ENCODE assay signal across 7 mouse cellular contexts in the genomic region with DNA sequence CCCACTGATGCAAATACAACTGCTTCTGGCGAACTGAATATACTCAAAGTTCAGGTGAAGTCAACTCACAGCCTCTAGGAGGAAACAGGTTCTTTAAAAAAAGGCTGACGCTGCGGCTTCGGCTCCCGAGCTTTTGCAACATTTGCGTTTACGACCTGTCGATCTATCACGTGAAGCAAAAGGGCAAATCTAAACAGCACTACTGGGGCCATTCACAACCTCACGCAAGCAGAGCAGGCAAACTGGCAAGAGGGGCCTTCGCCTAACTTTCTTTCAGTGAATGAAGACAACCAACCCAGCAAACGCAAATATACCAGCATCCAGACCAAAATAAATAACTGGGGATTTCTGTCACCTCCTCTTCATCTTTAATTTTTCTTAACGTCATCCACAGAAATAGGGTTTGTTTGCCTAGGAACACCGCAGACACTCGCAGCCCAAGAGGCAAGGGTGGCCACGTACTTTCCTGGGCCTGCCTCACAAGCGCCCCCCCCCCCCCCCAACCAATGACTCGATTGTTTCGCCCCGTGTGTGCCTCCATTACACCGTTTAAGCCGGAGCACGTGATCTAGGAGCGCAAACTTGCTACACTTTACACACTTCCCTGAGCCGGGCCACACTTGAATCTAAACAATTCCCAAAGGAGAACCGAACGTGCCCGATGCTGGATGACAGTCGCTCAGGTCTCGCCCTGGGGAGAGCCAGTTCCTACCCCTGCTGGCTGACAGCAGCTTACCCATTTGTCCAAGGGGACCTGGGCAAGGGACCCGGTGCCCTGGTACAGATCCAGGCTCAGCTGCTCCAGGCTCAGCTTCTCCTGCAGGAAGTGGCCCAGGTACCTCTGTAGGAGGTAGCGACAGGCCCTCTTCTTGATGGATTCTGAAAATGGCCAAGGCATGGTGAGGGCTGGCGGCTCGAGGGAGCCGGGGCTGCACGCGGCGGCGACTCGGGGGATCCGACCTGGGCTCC. TPM values are rescaled to one million over a fixed set of nuclear protein-coding genes. Genes with fewer than 3 reads are reported as not detected.
A peak's percentile ranks its signal among the peaks of the same experiment; 100 is the strongest.
DNase-seq lines count a peak whose midpoint lies in the region; ATAC-seq lines count a peak whose summit lies in the region.

A gene (plus strand): TSS at position 897 of the 969 bp plus-strand sequence.

- H3K4me1 ChIP-seq in hindbrain, embryonic 13.5 days (replicated peaks), result peaks cover 39% of the 10 kb centered on the region

- WGBS in hindbrain, embryonic 13.5 days, result 2% methylated on average over 41 of the region's 41 CpGs

- H3K4me3 ChIP-seq in hindbrain, embryonic 13.5 days, result peak within 1 kb of the TSS; percentile 95

- H3K4me2 ChIP-seq in hindbrain, embryonic 13.5 days, result peak within 1 kb of the TSS; percentile 89

- H3K9ac ChIP-seq in hindbrain, embryonic 13.5 days, result peak within 1 kb of the TSS; percentile 92

- H3K27ac ChIP-seq in hindbrain, embryonic 13.5 days, result peak within 1 kb of the TSS; percentile 95

- no peaks in the 10 kb centered on the region for H3K27me3 ChIP-seq in hindbrain, embryonic 13.5 days

- peaks cover 10% of the 10 kb centered on the region for H3K36me3 ChIP-seq in hindbrain, embryonic 13.5 days

- DNase-seq in ZHBTc4 (ENCODE audit: low read depth, low spot score), result peak; percentile 78
- peak; percentile 68 for DNase-seq in cerebellum, adult 9-11 months
- DNase-seq in frontal cortex, adult 2 months (ENCODE audit: extremely low spot score in 1 of 2, low spot score in 1 of 2), result peak in 1 of 2 experiments; percentile 31
- DNase-seq in left cerebral cortex, adult 18-20 months (ENCODE audit: low spot score in 2 of 2), result peak; percentile 9 to 24
- DNase-seq in lung, postnatal 4 days, result peak; percentile 33 to 41
- DNase-seq in right cerebral cortex, postnatal 14 days, result peak; percentile 19

- H3K9me3 ChIP-seq in hindbrain, embryonic 13.5 days, result no peaks in the 10 kb centered on the region

- ATAC-seq in hindbrain, embryonic 13.5 days (ENCODE audit: low FRiP score), result peak; percentile 67

RNA-seq across cellular contexts. Expression of the gene that starts here (rescaled TPM):
- polyA plus RNA-seq in frontal cortex, adult 2 months (2012; rRNA removed), result 19.4 and 19.9 TPM in 2 replicates
- 34.5 and 36.7 TPM in 2 replicates for polyA plus RNA-seq in hindbrain, embryonic 13.5 days (2015; fragmentation: Nextera tagmentation; extraction: Ambion mirVana)
- 10 to 100 TPM; 29.2 to 31.8 TPM for total RNA-seq in left cerebral cortex, adult 18-20 months (2021)
